Mouse (Mus musculus) heart, adult 9 months (tissue): ENCODE measurements around the gene Ralgps1.
"Not testable (repeated sequence)": the region's sequence is repeated elsewhere in the genome, so short reads cannot be mapped to it uniquely, and the experiment has no call there.

ENCODE experiments used
- DNase-seq, 2 experiments: peaks; one replicate each; pipeline ENCODE4 v3.0.0; 2022; ENCODE audit warnings: low spot score in 2 of 2

Gene Ralgps1

GRCm38 (mm10) chr2:33134766-33135490 lies 236.4 kb downstream of the Ralgps1 start:
- DNase-seq = no peak

GRCm38 (mm10) chr2:33132306-33132705 lies 239.0 kb downstream of the Ralgps1 start:
- DNase-seq = no peak

GRCm38 (mm10) chr2:33131500-33132092 lies 239.7 kb downstream of the Ralgps1 start, which contains the start of gene Garnl3:
Garnl3 (minus strand) TSS chr2:33131654.
- DNase-seq = peak; percentile 78 to 79

GRCm38 (mm10) chr2:33130526-33131483 lies 240.5 kb downstream of the Ralgps1 start:
- DNase-seq = peak; percentile 97

- DNase-seq = no peak
These were observed 241.2 kb downstream of the Ralgps1 start for GRCm38 (mm10) chr2:33130141-33130525.

- peak; percentile 11 to 18 for DNase-seq
These were observed 241.6 kb downstream of the Ralgps1 start for GRCm38 (mm10) chr2:33129696-33130095.

- no peak for DNase-seq
These were observed 242.3 kb downstream of the Ralgps1 start for GRCm38 (mm10) chr2:33129005-33129404.

- DNase-seq = peak in 1 of 2 experiments; percentile 17
These were observed 244.0 kb downstream of the Ralgps1 start for GRCm38 (mm10) chr2:33127271-33127670.

GRCm38 (mm10) chr2:33122856-33123255 lies 248.4 kb downstream of the Ralgps1 start:
- no peak for DNase-seq

- DNase-seq = no peak
These were observed 270.8 kb downstream of the Ralgps1 start for GRCm38 (mm10) chr2:33100536-33100935.

- not testable (repeated sequence) for DNase-seq
These were observed 274.0 kb downstream of the Ralgps1 start for GRCm38 (mm10) chr2:33097326-33097725.

- no peak for DNase-seq
These were observed 276.0 kb downstream of the Ralgps1 start for GRCm38 (mm10) chr2:33095221-33095671.

- no peak for DNase-seq
These were observed 280.4 kb downstream of the Ralgps1 start for GRCm38 (mm10) chr2:33090620-33091520.

- DNase-seq = not testable (repeated sequence)
These were observed 281.3 kb downstream of the Ralgps1 start for GRCm38 (mm10) chr2:33090033-33090400.

GRCm38 (mm10) chr2:33089356-33090032 lies 281.8 kb downstream of the Ralgps1 start:
- no peak for DNase-seq

- no peak for DNase-seq
These were observed 284.5 kb downstream of the Ralgps1 start for GRCm38 (mm10) chr2:33086671-33087363.

- no peak for DNase-seq
These were observed 285.2 kb downstream of the Ralgps1 start for GRCm38 (mm10) chr2:33086016-33086596.

- DNase-seq = no peak
These were observed 287.1 kb downstream of the Ralgps1 start for GRCm38 (mm10) chr2:33084221-33084620.
